Mouse (Mus musculus): ENCODE measurements around the gene Stom.

GRCm38 (mm10) chr2:35314300-35314699 lies 22.5 kb downstream of the Stom start:
- TF ChIP-seq CTCF (IDR thresholded peaks at IDR 0.05; ENCODE audit: low read depth): no peak
- no peak for TF ChIP-seq EP300 (IDR thresholded peaks at IDR 0.05; ENCODE audit: low read depth)

All from liver, embryonic 14.5 days (tissue).